Mouse (Mus musculus) brain, embryonic 14.5 days (tissue): ENCODE measurements around the gene Asphd1.

ENCODE experiments used
- CTCF ChIP-seq: fragments of 200-500 bp; IDR thresholded peaks from 2 replicates; pipeline ENCODE4 v1.5.1; 2012; ENCODE audit warnings: inconsistent platforms, mild to moderate bottlenecking, moderate library complexity, borderline replicate concordance; ENCODE audit not compliant: insufficient read depth, insufficient read length; ENCODE audit errors: extremely low read depth
- POLR2A ChIP-seq: fragments of 200-500 bp; IDR thresholded peaks from 2 replicates; pipeline ENCODE4 v1.6.1; 2012; ENCODE audit warnings: mild to moderate bottlenecking, inconsistent platforms, borderline replicate concordance; ENCODE audit not compliant: poor library complexity, insufficient read depth, insufficient read length, severe bottlenecking; ENCODE audit errors: extremely low read depth

DNA sequence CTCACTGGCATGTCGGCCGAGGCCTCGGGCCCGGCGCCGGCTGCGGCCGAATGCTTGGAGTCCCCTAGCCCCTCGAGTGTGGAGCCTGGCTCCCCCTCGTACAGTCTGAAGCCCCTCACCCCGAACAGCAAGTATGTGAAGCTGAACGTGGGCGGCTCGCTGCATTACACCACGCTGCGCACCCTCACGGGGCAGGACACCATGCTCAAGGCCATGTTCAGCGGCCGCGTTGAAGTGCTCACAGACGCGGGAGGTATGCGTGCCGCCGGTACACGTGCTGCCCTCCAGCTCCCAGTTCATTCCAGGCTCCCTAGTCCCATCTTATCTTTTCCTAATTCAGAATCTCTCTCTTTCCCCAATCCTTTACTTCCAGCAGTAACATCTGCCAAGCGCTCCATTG, 20.3 kb downstream of the Asphd1 start:
- no peak for TF ChIP-seq CTCF
- no peak for TF ChIP-seq POLR2A
